Mouse (Mus musculus): ENCODE data around the gene Dlx1.

- TF ChIP-seq MAX (IDR thresholded peaks at IDR 0.05; ENCODE audit: low read depth) (no peak), TCF12 (IDR thresholded peaks at IDR 0.05; ENCODE audit: insufficient read depth, poor library complexity, severe bottlenecking) (no peak), SRF (IDR thresholded peaks at IDR 0.05; ENCODE audit: control insufficient read depth, insufficient read length, low read depth) (no peak), POLR2A (IDR thresholded peaks at IDR 0.05; ENCODE audit: insufficient read length, low read depth) (no peak), REST (IDR thresholded peaks at IDR 0.05; ENCODE audit: insufficient read depth, insufficient read length) (no peak), POLR2AphosphoS2 (IDR thresholded peaks at IDR 0.05; ENCODE audit: insufficient read length, low read depth) (no peak), CEBPB (IDR thresholded peaks at IDR 0.05; ENCODE audit: insufficient read depth, poor library complexity, severe bottlenecking) (no peak), USF1 (IDR thresholded peaks at IDR 0.05; ENCODE audit: low read depth) (no peak), E2F4 (IDR thresholded peaks at IDR 0.05; ENCODE audit: insufficient read depth) (no peak), MYOD1 (IDR thresholded peaks at IDR 0.05; ENCODE audit: control insufficient read depth in 1 of 3, insufficient read length in 2 of 3, low read depth in 2 of 3) (no peak), MYOG (IDR thresholded peaks at IDR 0.05; ENCODE audit: control insufficient read depth in 1 of 3, insufficient read depth in 1 of 3, insufficient read length in 2 of 3, low read depth in 2 of 3) (no peak), TCF3 (IDR thresholded peaks at IDR 0.05; ENCODE audit: insufficient read length, low read depth) (no peak)
Observed at GRCm38 (mm10) chr2:71545401-71545881, 17.5 kb downstream of the Dlx1 start.
